Mouse (Mus musculus) forebrain, postnatal 0 days (tissue): ENCODE data around the gene Lrrc75a. TPM values are rescaled to one million over a fixed set of nuclear protein-coding genes. Genes with fewer than 3 reads are reported as not detected.

Experiments used
- ATAC-seq: fragments of 200-750 bp; cut with Nextera tagmentation; 2 replicates; pipeline ENCODE4 v1.8.0; 2017; ENCODE audit warnings: mild to moderate bottlenecking, moderate library complexity
- DNase-seq: peaks from one replicate; pipeline ENCODE4 v3.0.0-alpha.2; 2015
- H3K27ac ChIP-seq: fragments of 300-500 bp; sonication (generic); 2 replicates; pipeline ENCODE4 v1.5.1; 2014; ENCODE audit warnings: low read depth, mild to moderate bottlenecking, antibody characterized with exemption, low read length, moderate library complexity, mixed read lengths
- H3K27me3 ChIP-seq: fragments of 300-500 bp; sonication (generic); 2 replicates; pipeline ENCODE4 v1.6.1; 2014; ENCODE audit warnings: mild to moderate bottlenecking, low read length, mixed read lengths; ENCODE audit not compliant: insufficient read depth
- H3K36me3 ChIP-seq: fragments of 300-500 bp; sonication (generic); 2 replicates; pipeline ENCODE4 v1.6.1; 2014; ENCODE audit warnings: mild to moderate bottlenecking, moderate library complexity; ENCODE audit not compliant: insufficient read depth
- H3K4me1 ChIP-seq: fragments of 300-500 bp; sonication (generic); 2 replicates; pipeline ENCODE4 v1.6.1; 2014; ENCODE audit warnings: antibody characterized with exemption; ENCODE audit not compliant: insufficient read depth
- H3K4me2 ChIP-seq: fragments of 300-500 bp; sonication (generic); 2 replicates; pipeline ENCODE4 v1.6.1; 2014; ENCODE audit warnings: low read depth, mild to moderate bottlenecking, moderate library complexity
- H3K4me3 ChIP-seq: fragments of 300-500 bp; sonication (generic); 2 replicates; pipeline ENCODE4 v1.5.1; 2014; ENCODE audit warnings: low read depth, low read length, mixed read lengths
- H3K9ac ChIP-seq: fragments of 300-500 bp; sonication (generic); 2 replicates; pipeline ENCODE4 v1.6.1; 2014; ENCODE audit warnings: mild to moderate bottlenecking
- H3K9me3 ChIP-seq: fragments of 300-500 bp; sonication (generic); 2 replicates; pipeline ENCODE4 v1.6.1; 2016; ENCODE audit warnings: low read length
- CTCF ChIP-seq: sonication (generic); IDR thresholded peaks from 2 replicates; pipeline ENCODE4 v1.5.1; 2016; ENCODE audit warnings: antibody characterized with exemption, control low read depth, low read depth
- WGBS: fragments of 180-500 bp; shearing (Covaris S2); extraction: QIAGEN DNeasy Blood & Tissue Kit; methylation state at CpG from one replicate; pipeline ENCODE4 v1.1.7; 2014; 5-methylcytosine and 5-hydroxymethylcytosine counted together
- polyA plus RNA-seq: library from polyadenylated mRNA; unstranded; fragments of >200 nt; fragmentation: Nextera tagmentation; extraction: Ambion mirVana; gene quantifications from 2 replicates; pipeline ENCODE4 v1.2.1, GENCODE M21; 2015
- total RNA-seq: library from RNA; depleted of rRNA; stranded (reverse); fragments of >200 nt; gene quantifications from 2 replicates; pipeline ENCODE4 v1.2.3, GENCODE M21; 2014

The Lrrc75a gene
- total and polyA plus RNA-seq, 2 experiments from 2014 or later: 7.1 to 13.2 TPM

GRCm38 (mm10) chr11:62575659-62576438 is 72.5 kb downstream of the Lrrc75a start:
- Histone ChIP-seq H3K9me3 (no peaks in the 10 kb centered on the region), H3K27ac (peak overlapping the region; percentile 75), H3K9ac (peak overlapping the region; percentile 71), H3K4me2 (peak overlapping the region; percentile 94), H3K4me3 (peak overlapping the region; percentile 66), H3K4me1 (peaks cover 5% of the 10 kb centered on the region; the same call in 1 of the 2 replicates), H3K36me3 (0 out of 2 replicates have a peak, but pooled peaks cover 3% of the 10 kb centered on the region), H3K27me3 (no peaks in the 10 kb centered on the region)
- 11% methylated on average over 27 of the region's 27 CpGs for WGBS
- ATAC-seq (peak; percentile 67), DNase-seq (peak; percentile 70)
- TF ChIP-seq CTCF: no peak

GRCm38 (mm10) chr11:62575297-62575658 is 73.0 kb downstream of the Lrrc75a start:
- Histone ChIP-seq H3K4me1 (peaks cover 5% of the 10 kb centered on the region; the same call in 1 of the 2 replicates), H3K4me2 (peak overlapping the region; percentile 94), H3K4me3 (peak overlapping the region; percentile 66), H3K36me3 (0 out of 2 replicates have a peak, but pooled peaks cover 3% of the 10 kb centered on the region), H3K27me3 (no peaks in the 10 kb centered on the region), H3K27ac (peak overlapping the region; percentile 75), H3K9ac (peak overlapping the region; percentile 71), H3K9me3 (no peaks in the 10 kb centered on the region)
- peak; percentile 86 for ATAC-seq
- peak; percentile 91 for DNase-seq
- peak; percentile 95 for TF ChIP-seq CTCF
- 0% methylated on average over 9 of the region's 9 CpGs for WGBS

- no peak for TF ChIP-seq CTCF
- WGBS: 84% methylated on average over 4 of the region's 4 CpGs
Observed at GRCm38 (mm10) chr11:62574703-62575085, 73.6 kb downstream of the Lrrc75a start.

GRCm38 (mm10) chr11:62573959-62574702 is 74.2 kb downstream of the Lrrc75a start, which contains the start of gene Trpv2:
Trpv2 (plus strand) TSS chr11:62574486.
- 80% methylated on average over 6 of the region's 6 CpGs for WGBS
- no peak for TF ChIP-seq CTCF
- DNase-seq: no peak
- peak within 1 kb of the TSS; percentile 66 for H3K4me3 ChIP-seq
- H3K9ac ChIP-seq: peak within 1 kb of the TSS; percentile 71
- H3K27ac ChIP-seq: no peak within 1 kb of the TSS; the same call in 1 of the 2 replicates
- H3K9me3 ChIP-seq: no peaks in the 10 kb centered on the region
- H3K4me2 ChIP-seq: peak within 1 kb of the TSS; percentile 94
- no peak for ATAC-seq
- H3K4me1 ChIP-seq: peaks cover 5% of the 10 kb centered on the region; the same call in 1 of the 2 replicates
- H3K27me3 ChIP-seq: no peaks in the 10 kb centered on the region
- H3K36me3 ChIP-seq: 0 out of 2 replicates have a peak, but pooled peaks cover 2% of the 10 kb centered on the region

More at GRCm38 (mm10) chr11:62574703-62575085, 73.6 kb downstream of the Lrrc75a start:
- H3K9ac ChIP-seq: no peak overlapping the region
- H3K27me3 ChIP-seq: no peaks in the 10 kb centered on the region
- 0 out of 2 replicates have a peak, but pooled peaks cover 3% of the 10 kb centered on the region for H3K36me3 ChIP-seq
- H3K4me3 ChIP-seq: no peak overlapping the region
- H3K4me1 ChIP-seq: peaks cover 5% of the 10 kb centered on the region; the same call in 1 of the 2 replicates
- no peak overlapping the region for H3K27ac ChIP-seq
- no peak for DNase-seq
- no peaks in the 10 kb centered on the region for H3K9me3 ChIP-seq
- H3K4me2 ChIP-seq: no peak overlapping the region
- ATAC-seq: no peak

GRCm38 (mm10) chr11:62568300-62568699 is 80.0 kb downstream of the Lrrc75a start:
- H3K4me1 ChIP-seq: no peaks in the 10 kb centered on the region
- no peak overlapping the region for H3K4me3 ChIP-seq
- TF ChIP-seq CTCF: no peak
- no peaks in the 10 kb centered on the region for H3K9me3 ChIP-seq
- DNase-seq: no peak
- H3K4me2 ChIP-seq: no peak overlapping the region
- 75% methylated on average over 3 of the region's 3 CpGs for WGBS
- no peak overlapping the region for H3K9ac ChIP-seq
- H3K27me3 ChIP-seq: no peaks in the 10 kb centered on the region
- no peaks in the 10 kb centered on the region for H3K36me3 ChIP-seq
- H3K27ac ChIP-seq: no peak overlapping the region
- ATAC-seq: no peak

- no peak overlapping the region for H3K27ac ChIP-seq
- H3K4me3 ChIP-seq: no peak overlapping the region
- H3K27me3 ChIP-seq: no peaks in the 10 kb centered on the region
- H3K4me2 ChIP-seq: no peak overlapping the region
- TF ChIP-seq CTCF: no peak
- DNase-seq: no peak
- 62% methylated on average over 1 of the region's 1 CpGs for WGBS
- H3K36me3 ChIP-seq: no peaks in the 10 kb centered on the region
- H3K4me1 ChIP-seq: no peaks in the 10 kb centered on the region
- no peaks in the 10 kb centered on the region for H3K9me3 ChIP-seq
- H3K9ac ChIP-seq: no peak overlapping the region
- no peak for ATAC-seq
Observed at GRCm38 (mm10) chr11:62566211-62566610, 82.1 kb downstream of the Lrrc75a start.
